Mouse (Mus musculus) duodenum, adult 2 months (tissue): Measurements from ENCODE around the gene Nme2. TPM values are rescaled to one million over a fixed set of nuclear protein-coding genes. Genes with fewer than 3 reads are reported as not detected.

Source experiments
- polyA plus RNA-seq: library from polyadenylated mRNA; depleted of rRNA; stranded (reverse); fragments of >200 nt; gene quantifications from 2 replicates; pipeline ENCODE4 v1.2.3, GENCODE M21; 2012; ENCODE audit warnings: low replicate concordance; rRNA removed

The Nme2 gene
- polyA plus RNA-seq = 132 and 134 TPM in 2 replicates

GRCm38 (mm10) chr11:93956159-93956558 lies at the start of gene Nme2:
Gene Nme2, minus strand, starts transcription at chr11:93956259.

GRCm38 (mm10) chr11:93995720-93996305 lies 39.8 kb upstream of the Nme2 start, which contains the start of gene Spag9:
Gene Spag9, plus strand, starts transcription at chr11:93996091.

GRCm38 (mm10) chr11:93968005-93968847 lies 12.2 kb upstream of the Nme2 start, which contains the start of the genes Gm20390 and Nme1:
Gene Gm20390, minus strand, starts transcription at chr11:93968293.
Gene Nme1, minus strand, starts transcription at chr11:93968521.

Other genes starting within 250 kb of the Nme2 start
- 1.4 and 3.1 TPM in 2 replicates for gene Utp18, start 70.5 kb downstream of the Nme2 start, polyA plus RNA-seq
- gene Mbtd1, start 70.4 kb downstream of the Nme2 start, polyA plus RNA-seq = 0.63 and 2.0 TPM in 2 replicates
- gene Gm20390, start 12.0 kb upstream of the Nme2 start, polyA plus RNA-seq = 7.1 and 9.9 TPM in 2 replicates
- 74.2 and 92.2 TPM in 2 replicates for gene Nme1, start 12.3 kb upstream of the Nme2 start, polyA plus RNA-seq
- 8.8 and 10.5 TPM in 2 replicates for gene Spag9, start 39.8 kb upstream of the Nme2 start, polyA plus RNA-seq